Mouse (Mus musculus): ENCODE measurements at regions not wholly inside any gene's neighbourhood (a gene's known extent, or its start where the extent isn't known, plus 50 kb on each side); places are given as distances from the start of the nearest gene placed in this dataset.

DNA sequence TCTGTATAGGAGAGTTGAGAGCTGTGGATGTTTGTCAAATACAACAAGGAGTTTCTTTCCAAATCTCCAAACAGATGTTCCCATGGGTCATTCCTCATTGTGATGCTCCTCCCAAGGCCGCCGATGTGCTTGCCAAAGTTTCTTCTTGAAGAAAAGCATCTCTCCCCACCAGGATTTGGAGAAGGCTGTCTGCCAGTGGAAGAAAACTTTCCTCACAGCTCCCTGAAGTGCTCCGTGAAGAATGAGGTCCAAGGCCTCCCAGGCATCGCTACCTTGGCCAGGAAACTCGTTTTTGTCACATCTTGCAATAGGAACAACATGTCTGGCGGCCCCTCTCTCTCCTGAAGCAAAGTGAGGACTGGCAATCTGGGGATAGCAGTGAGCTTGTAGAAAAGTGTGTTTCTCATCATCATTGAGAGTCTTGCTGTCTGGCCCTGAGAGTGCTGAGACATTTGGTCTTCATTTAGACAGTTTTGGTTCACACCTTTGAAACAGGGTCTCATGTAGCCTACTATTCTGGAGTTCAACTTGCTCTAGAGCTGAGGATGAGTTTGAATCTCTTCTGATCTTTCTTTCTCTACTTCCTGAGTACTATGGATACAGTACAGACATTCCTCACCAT lies 386.9 kb upstream of the Klhl29 start:
- H3K36me3 ChIP-seq (ENCODE audit: control insufficient read depth, insufficient read depth, low read length): no peaks in the 10 kb centered on the region
- no peak overlapping the region for H3K4me3 ChIP-seq (ENCODE audit: control insufficient read depth in 1 of 2, insufficient read depth in 1 of 2, low read depth in 1 of 2, low read length in 2 of 2)
- H3K4me2 ChIP-seq (ENCODE audit: low read length): no peak overlapping the region
- H3K4me1 ChIP-seq (ENCODE audit: control insufficient read depth in 2 of 2, insufficient read depth in 2 of 2, low read length in 2 of 2): no peaks in the 10 kb centered on the region
- H3K9ac ChIP-seq (ENCODE audit: low read length): no peak overlapping the region
- H3K27me3 ChIP-seq (ENCODE audit: control insufficient read depth, insufficient read depth, low read length): no peaks in the 10 kb centered on the region
- H3K27ac ChIP-seq (replicated peaks in 1 of 2; ENCODE audit: control insufficient read depth in 1 of 2, insufficient read depth in 1 of 2, low read depth in 2 of 2, low read length in 2 of 2): no peak overlapping the region
- 66% methylated on average over 6 of the region's 6 CpGs for WGBS
- ATAC-seq (ENCODE audit: insufficient number of reproducible peaks, insufficient read depth, low FRiP score, low read depth): no peak
- no peaks in the 10 kb centered on the region for H3K9me3 ChIP-seq (ENCODE audit: control insufficient read depth, low read length)

DNA sequence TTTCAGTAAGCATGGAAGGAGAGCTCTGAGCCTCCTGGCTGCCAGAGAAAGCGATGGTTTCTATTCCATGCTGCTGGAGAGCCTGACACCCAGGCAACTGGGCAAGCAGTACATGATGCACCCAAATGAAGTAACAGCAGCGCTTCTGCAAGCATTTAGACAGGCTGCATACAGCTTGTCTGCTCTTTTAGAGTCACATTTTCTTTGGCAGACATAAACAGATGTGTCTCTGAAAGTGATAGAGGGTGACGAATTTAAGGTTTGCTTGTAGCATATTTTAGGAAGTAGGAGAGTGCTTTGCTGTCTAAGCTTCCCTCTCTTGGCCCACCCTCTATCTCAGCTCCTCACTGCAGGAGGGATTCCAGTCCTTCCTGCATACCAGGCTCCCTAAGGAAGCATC lies 384.0 kb upstream of the Klhl29 start:
- H3K27me3 ChIP-seq (ENCODE audit: control insufficient read depth, insufficient read depth, low read length): no peaks in the 10 kb centered on the region
- H3K9me3 ChIP-seq (ENCODE audit: control insufficient read depth, low read length): no peaks in the 10 kb centered on the region
- no peaks in the 10 kb centered on the region for H3K36me3 ChIP-seq (ENCODE audit: control insufficient read depth, insufficient read depth, low read length)
- H3K4me2 ChIP-seq (ENCODE audit: low read length): no peak overlapping the region
- H3K4me1 ChIP-seq (ENCODE audit: control insufficient read depth in 2 of 2, insufficient read depth in 2 of 2, low read length in 2 of 2): no peaks in the 10 kb centered on the region
- no peak overlapping the region for H3K9ac ChIP-seq (ENCODE audit: low read length)
- WGBS: 49% methylated on average over 3 of the region's 3 CpGs
- no peak overlapping the region for H3K4me3 ChIP-seq (ENCODE audit: control insufficient read depth in 1 of 2, insufficient read depth in 1 of 2, low read depth in 1 of 2, low read length in 2 of 2)
- no peak overlapping the region for H3K27ac ChIP-seq (replicated peaks in 1 of 2; ENCODE audit: control insufficient read depth in 1 of 2, insufficient read depth in 1 of 2, low read depth in 2 of 2, low read length in 2 of 2)
- no peak for ATAC-seq (ENCODE audit: insufficient number of reproducible peaks, insufficient read depth, low FRiP score, low read depth)

DNA sequence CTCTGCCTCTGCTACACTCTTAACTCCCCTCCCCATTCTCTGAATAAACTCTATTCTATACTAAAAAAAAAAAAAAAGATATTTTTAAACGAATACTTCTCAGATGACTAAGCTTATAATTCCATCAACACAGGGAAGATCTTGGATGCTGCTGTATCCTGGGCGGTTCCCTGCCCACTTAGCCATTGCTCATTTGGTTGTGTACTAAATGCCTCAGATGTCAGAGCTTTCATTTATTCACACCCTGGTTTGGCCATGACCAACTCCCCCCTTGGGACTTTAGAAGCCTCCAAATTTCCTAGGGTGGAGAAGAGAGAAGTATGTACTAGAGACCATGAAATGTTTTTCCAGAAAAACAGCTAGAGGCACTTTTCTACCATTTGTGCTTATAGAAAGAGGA lies 382.3 kb upstream of the Klhl29 start:
- Histone ChIP-seq H3K36me3 (ENCODE audit: control insufficient read depth, insufficient read depth, low read length) (no peaks in the 10 kb centered on the region), H3K27ac (replicated peaks in 1 of 2; ENCODE audit: control insufficient read depth in 1 of 2, insufficient read depth in 1 of 2, low read depth in 2 of 2, low read length in 2 of 2) (no peak overlapping the region), H3K4me3 (ENCODE audit: control insufficient read depth in 1 of 2, insufficient read depth in 1 of 2, low read depth in 1 of 2, low read length in 2 of 2) (no peak overlapping the region), H3K27me3 (ENCODE audit: control insufficient read depth, insufficient read depth, low read length) (no peaks in the 10 kb centered on the region), H3K9me3 (ENCODE audit: control insufficient read depth, low read length) (no peaks in the 10 kb centered on the region), H3K9ac (ENCODE audit: low read length) (no peak overlapping the region), H3K4me1 (ENCODE audit: control insufficient read depth in 2 of 2, insufficient read depth in 2 of 2, low read length in 2 of 2) (no peaks in the 10 kb centered on the region), H3K4me2 (ENCODE audit: low read length) (no peak overlapping the region)
- no peak for ATAC-seq (ENCODE audit: insufficient number of reproducible peaks, insufficient read depth, low FRiP score, low read depth)
- WGBS: 78% methylated on average over 2 of the region's 2 CpGs

DNA sequence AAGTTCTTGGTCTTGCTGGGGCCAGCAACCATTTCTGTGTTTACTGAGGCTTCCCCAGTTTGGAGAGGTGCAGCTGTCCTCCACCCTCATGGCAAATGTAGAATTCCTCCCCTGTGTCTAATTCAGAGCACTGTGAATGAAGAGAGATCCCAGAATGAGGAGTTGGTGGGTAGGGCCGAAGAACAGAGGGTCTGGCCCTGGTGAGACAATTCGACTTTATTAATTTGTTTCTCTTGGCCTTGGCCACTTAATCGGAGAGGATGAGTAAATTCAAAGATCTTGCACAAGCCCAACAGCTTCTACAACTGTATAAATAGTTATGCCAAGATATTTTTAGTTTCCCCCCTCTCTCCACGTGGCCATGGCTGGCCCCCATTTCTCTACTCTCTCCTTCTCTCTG lies 381.9 kb upstream of the Klhl29 start:
- Histone ChIP-seq H3K4me1 (ENCODE audit: control insufficient read depth in 2 of 2, insufficient read depth in 2 of 2, low read length in 2 of 2) (no peaks in the 10 kb centered on the region), H3K4me3 (ENCODE audit: control insufficient read depth in 1 of 2, insufficient read depth in 1 of 2, low read depth in 1 of 2, low read length in 2 of 2) (no peak overlapping the region), H3K9ac (ENCODE audit: low read length) (no peak overlapping the region), H3K4me2 (ENCODE audit: low read length) (no peak overlapping the region), H3K27me3 (ENCODE audit: control insufficient read depth, insufficient read depth, low read length) (no peaks in the 10 kb centered on the region), H3K9me3 (ENCODE audit: control insufficient read depth, low read length) (no peaks in the 10 kb centered on the region), H3K36me3 (ENCODE audit: control insufficient read depth, insufficient read depth, low read length) (no peaks in the 10 kb centered on the region), H3K27ac (replicated peaks in 1 of 2; ENCODE audit: control insufficient read depth in 1 of 2, insufficient read depth in 1 of 2, low read depth in 2 of 2, low read length in 2 of 2) (no peak overlapping the region)
- WGBS: 69% methylated on average over 4 of the region's 4 CpGs
- ATAC-seq (ENCODE audit: insufficient number of reproducible peaks, insufficient read depth, low FRiP score, low read depth): no peak

DNA sequence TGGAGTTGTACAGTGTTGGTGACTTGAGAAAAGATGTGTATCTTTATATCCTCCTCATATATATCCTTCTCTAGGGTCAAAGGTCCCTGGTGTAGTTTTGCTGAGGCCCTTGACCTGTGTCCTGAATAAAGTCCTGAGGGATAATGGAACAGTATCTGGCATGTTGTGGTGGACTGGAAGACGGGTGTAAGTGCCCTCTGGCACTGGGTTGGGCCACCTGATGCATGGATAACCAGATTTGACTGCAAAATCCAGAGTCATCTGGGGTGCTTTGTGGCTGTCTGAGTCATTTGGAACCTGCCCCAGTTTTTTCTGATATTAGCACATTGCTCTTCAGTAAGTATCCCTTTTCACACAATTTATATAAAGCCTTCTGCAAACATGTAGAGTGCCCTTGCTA lies 378.3 kb upstream of the Klhl29 start:
- no peak overlapping the region for H3K4me2 ChIP-seq (ENCODE audit: low read length)
- no peaks in the 10 kb centered on the region for H3K36me3 ChIP-seq (ENCODE audit: control insufficient read depth, insufficient read depth, low read length)
- 61% methylated on average over 1 of the region's 1 CpGs for WGBS
- no peaks in the 10 kb centered on the region for H3K9me3 ChIP-seq (ENCODE audit: control insufficient read depth, low read length)
- no peaks in the 10 kb centered on the region for H3K27me3 ChIP-seq (ENCODE audit: control insufficient read depth, insufficient read depth, low read length)
- H3K9ac ChIP-seq (ENCODE audit: low read length): no peak overlapping the region
- no peak for ATAC-seq (ENCODE audit: insufficient number of reproducible peaks, insufficient read depth, low FRiP score, low read depth)
- no peaks in the 10 kb centered on the region for H3K4me1 ChIP-seq (ENCODE audit: control insufficient read depth in 2 of 2, insufficient read depth in 2 of 2, low read length in 2 of 2)
- H3K4me3 ChIP-seq (ENCODE audit: control insufficient read depth in 1 of 2, insufficient read depth in 1 of 2, low read depth in 1 of 2, low read length in 2 of 2): no peak overlapping the region
- no peak overlapping the region for H3K27ac ChIP-seq (replicated peaks in 1 of 2; ENCODE audit: control insufficient read depth in 1 of 2, insufficient read depth in 1 of 2, low read depth in 2 of 2, low read length in 2 of 2)

DNA sequence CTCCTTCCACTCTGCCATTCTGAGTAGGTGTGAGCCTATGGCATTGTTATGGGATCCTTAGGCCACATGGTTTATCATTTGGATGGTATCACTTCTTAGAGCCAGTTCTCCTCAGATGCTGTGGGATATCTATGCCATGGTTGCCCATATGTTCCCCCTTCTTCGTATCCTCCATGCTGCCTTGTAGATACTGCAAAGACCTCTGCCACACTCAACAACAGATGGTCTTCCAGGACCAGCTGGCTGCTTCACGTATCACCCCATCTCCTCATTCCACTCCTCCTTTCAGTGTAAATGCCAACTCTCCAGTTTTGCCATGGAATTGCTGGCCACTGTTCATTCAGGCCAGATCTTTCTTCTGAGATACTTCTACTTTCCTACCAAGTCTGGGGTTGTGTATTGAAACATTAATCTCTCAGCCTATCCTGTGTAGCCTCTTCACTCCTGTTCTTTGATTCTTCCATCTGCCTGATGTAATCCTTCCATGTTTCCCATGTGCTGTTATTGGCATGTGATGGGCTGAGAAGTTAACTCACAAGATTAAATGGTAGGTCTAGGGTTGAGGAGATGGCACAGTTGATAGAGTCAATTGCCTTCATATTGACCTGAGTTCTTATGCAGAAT lies 368.7 kb upstream of the Klhl29 start:
- Histone ChIP-seq H3K27ac (replicated peaks in 1 of 2; ENCODE audit: control insufficient read depth in 1 of 2, insufficient read depth in 1 of 2, low read depth in 2 of 2, low read length in 2 of 2) (no peak overlapping the region), H3K27me3 (ENCODE audit: control insufficient read depth, insufficient read depth, low read length) (no peaks in the 10 kb centered on the region), H3K4me1 (ENCODE audit: control insufficient read depth in 2 of 2, insufficient read depth in 2 of 2, low read length in 2 of 2) (no peaks in the 10 kb centered on the region), H3K36me3 (ENCODE audit: control insufficient read depth, insufficient read depth, low read length) (no peaks in the 10 kb centered on the region), H3K4me3 (ENCODE audit: control insufficient read depth in 1 of 2, insufficient read depth in 1 of 2, low read depth in 1 of 2, low read length in 2 of 2) (no peak overlapping the region), H3K9me3 (ENCODE audit: control insufficient read depth, low read length) (0 out of 2 replicates have a peak, but pooled peaks cover 6% of the 10 kb centered on the region), H3K4me2 (ENCODE audit: low read length) (no peak overlapping the region), H3K9ac (ENCODE audit: low read length) (no peak overlapping the region)
- no peak for ATAC-seq (ENCODE audit: insufficient number of reproducible peaks, insufficient read depth, low FRiP score, low read depth)
- 79% methylated on average over 2 of the region's 2 CpGs for WGBS

DNA sequence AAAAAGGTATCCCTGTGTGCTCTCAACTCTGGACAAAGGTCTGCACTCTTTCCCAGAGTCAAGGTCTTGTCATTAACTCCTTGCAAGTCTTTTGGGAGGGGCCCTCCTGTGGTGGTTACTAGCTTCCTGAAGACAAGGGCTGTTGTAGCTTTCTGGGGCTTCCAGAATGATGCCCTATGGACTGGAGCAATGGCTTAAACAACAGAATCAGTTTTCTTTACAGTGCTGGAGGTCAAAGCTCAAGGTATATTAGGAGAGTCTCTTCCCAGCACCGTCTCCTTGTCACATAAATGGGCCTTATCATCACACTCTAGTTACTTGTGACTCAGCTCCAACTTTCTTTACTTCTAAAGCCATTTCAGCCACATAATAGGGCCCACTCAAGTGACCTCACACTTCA lies 360.6 kb upstream of the Klhl29 start:
- Histone ChIP-seq H3K27me3 (ENCODE audit: control insufficient read depth, insufficient read depth, low read length) (no peaks in the 10 kb centered on the region), H3K4me2 (ENCODE audit: low read length) (no peak overlapping the region), H3K9ac (ENCODE audit: low read length) (no peak overlapping the region), H3K4me3 (ENCODE audit: control insufficient read depth in 1 of 2, insufficient read depth in 1 of 2, low read depth in 1 of 2, low read length in 2 of 2) (no peak overlapping the region), H3K4me1 (ENCODE audit: control insufficient read depth in 2 of 2, insufficient read depth in 2 of 2, low read length in 2 of 2) (no peaks in the 10 kb centered on the region), H3K36me3 (ENCODE audit: control insufficient read depth, insufficient read depth, low read length) (no peaks in the 10 kb centered on the region), H3K27ac (replicated peaks in 1 of 2; ENCODE audit: control insufficient read depth in 1 of 2, insufficient read depth in 1 of 2, low read depth in 2 of 2, low read length in 2 of 2) (no peak overlapping the region), H3K9me3 (ENCODE audit: control insufficient read depth, low read length) (no peaks in the 10 kb centered on the region)
- 37% methylated on average over 1 of the region's 1 CpGs for WGBS
- no peak for ATAC-seq (ENCODE audit: insufficient number of reproducible peaks, insufficient read depth, low FRiP score, low read depth)

DNA sequence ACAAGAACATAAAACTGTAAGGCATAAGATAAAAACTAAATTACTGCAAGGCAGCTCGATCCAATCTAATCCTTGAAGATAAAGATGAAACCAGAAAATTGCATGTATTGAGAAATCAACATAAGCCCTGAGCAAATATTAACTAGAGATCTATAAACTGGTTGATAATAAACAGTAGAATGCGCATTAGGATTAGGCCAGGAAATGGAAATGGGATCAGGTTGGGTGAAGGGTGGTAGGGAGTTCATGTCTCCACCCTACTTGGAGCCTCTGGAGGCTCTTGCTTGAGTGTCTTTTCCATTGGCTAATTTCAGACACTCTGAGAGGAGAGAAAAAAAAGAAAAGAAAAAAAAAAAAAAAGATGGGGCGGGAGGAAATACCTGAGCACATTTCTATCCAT lies 359.4 kb upstream of the Klhl29 start:
- Histone ChIP-seq H3K4me3 (ENCODE audit: control insufficient read depth in 1 of 2, insufficient read depth in 1 of 2, low read depth in 1 of 2, low read length in 2 of 2) (no peak overlapping the region), H3K27me3 (ENCODE audit: control insufficient read depth, insufficient read depth, low read length) (no peaks in the 10 kb centered on the region), H3K4me1 (ENCODE audit: control insufficient read depth in 2 of 2, insufficient read depth in 2 of 2, low read length in 2 of 2) (no peaks in the 10 kb centered on the region), H3K4me2 (ENCODE audit: low read length) (no peak overlapping the region), H3K36me3 (ENCODE audit: control insufficient read depth, insufficient read depth, low read length) (no peaks in the 10 kb centered on the region), H3K9me3 (ENCODE audit: control insufficient read depth, low read length) (no peaks in the 10 kb centered on the region), H3K9ac (ENCODE audit: low read length) (no peak overlapping the region), H3K27ac (replicated peaks in 1 of 2; ENCODE audit: control insufficient read depth in 1 of 2, insufficient read depth in 1 of 2, low read depth in 2 of 2, low read length in 2 of 2) (no peak overlapping the region)
- WGBS: 80% methylated on average over 3 of the region's 3 CpGs
- ATAC-seq (ENCODE audit: insufficient number of reproducible peaks, insufficient read depth, low FRiP score, low read depth): no peak

Measured in heart, embryonic 14.5 days (tissue).